Mouse (Mus musculus) midbrain, embryonic 12.5 days (tissue): Measurements from ENCODE around the gene Fkbp11. TPM values are rescaled to one million over a fixed set of nuclear protein-coding genes. Genes with fewer than 3 reads are reported as not detected.
"Not testable (repeated sequence)": the region's sequence is repeated elsewhere in the genome, so short reads cannot be mapped to it uniquely, and the experiment has no call there.

Source experiments
- ATAC-seq: fragments of 200-750 bp; cut with Nextera tagmentation; 2 replicates; pipeline ENCODE4 v1.8.0; 2017; ENCODE audit warnings: low read depth, moderate TSS enrichment, moderate library complexity; ENCODE audit not compliant: low FRiP score
- H3K27ac ChIP-seq: fragments of 300-500 bp; sonication (generic); replicated peaks from 2 replicates; pipeline ENCODE4 v1.5.1; 2016; ENCODE audit warnings: mild to moderate bottlenecking
- H3K27me3 ChIP-seq: fragments of 300-500 bp; sonication (generic); 2 replicates; pipeline ENCODE4 v1.6.1; 2016; ENCODE audit warnings: mild to moderate bottlenecking
- H3K36me3 ChIP-seq: fragments of 300-500 bp; sonication (generic); 2 replicates; pipeline ENCODE4 v1.6.1; 2016
- H3K4me1 ChIP-seq: fragments of 300-500 bp; sonication (generic); 2 replicates; pipeline ENCODE4 v1.6.1; 2016
- H3K4me2 ChIP-seq: fragments of 300-500 bp; sonication (generic); replicated peaks from 2 replicates; pipeline ENCODE4 v1.6.1; 2016; ENCODE audit warnings: mild to moderate bottlenecking, moderate library complexity
- H3K4me3 ChIP-seq: fragments of 300-500 bp; sonication (generic); 2 replicates; pipeline ENCODE4 v1.5.1; 2016; ENCODE audit warnings: mild to moderate bottlenecking
- H3K9ac ChIP-seq: fragments of 300-500 bp; sonication (generic); replicated peaks from 2 replicates; pipeline ENCODE4 v1.6.1; 2016; ENCODE audit warnings: mild to moderate bottlenecking, moderate library complexity
- H3K9me3 ChIP-seq: fragments of 300-500 bp; sonication (generic); 2 replicates; pipeline ENCODE4 v1.6.1; 2016; ENCODE audit warnings: mild to moderate bottlenecking
- WGBS: fragments of 180-500 bp; shearing (Covaris S2); methylation state at CpG from one replicate; pipeline ENCODE4 v1.1.7; 2016; 5-methylcytosine and 5-hydroxymethylcytosine counted together
- polyA plus RNA-seq: library from polyadenylated mRNA; unstranded; fragments of >200 nt; fragmentation: Nextera tagmentation; extraction: Ambion mirVana; gene quantifications from 2 replicates; pipeline ENCODE4 v1.2.1, GENCODE M21; 2016

The Fkbp11 gene
- polyA plus RNA-seq, 1 experiment from 2014 or later = 9.2 TPM

- peak; percentile 91 for ATAC-seq
- under 1% methylated on average over 57 of the region's 76 CpGs for WGBS
These were observed 34.9 kb upstream of the Fkbp11 start, which contains the start of gene Arf3 for GRCm38 (mm10) chr15:98762670-98763529. Arf3 (minus strand) TSS chr15:98763214.

GRCm38 (mm10) chr15:98762201-98762621 lies 34.2 kb upstream of the Fkbp11 start:
- peak overlapping the region; percentile 92 for H3K4me3 ChIP-seq
- ATAC-seq = peak; percentile 83
- H3K9ac ChIP-seq = peak overlapping the region; percentile 98
- H3K4me1 ChIP-seq = peaks cover 26% of the 10 kb centered on the region
- H3K27ac ChIP-seq = peak overlapping the region; percentile 90
- H3K4me2 ChIP-seq = peak overlapping the region; percentile 80
- H3K27me3 ChIP-seq = peaks cover 28% of the 10 kb centered on the region
- WGBS = under 1% methylated on average over 18 of the region's 24 CpGs
- peaks cover 15% of the 10 kb centered on the region for H3K36me3 ChIP-seq
- no peaks in the 10 kb centered on the region for H3K9me3 ChIP-seq

More at GRCm38 (mm10) chr15:98762670-98763529, 34.9 kb upstream of the Fkbp11 start, which contains the start of gene Arf3:
- peak within 1 kb of the TSS; percentile 92 for H3K4me3 ChIP-seq
- peak within 1 kb of the TSS; percentile 98 for H3K9ac ChIP-seq
- peak within 1 kb of the TSS; percentile 90 for H3K27ac ChIP-seq
- peaks cover 26% of the 10 kb centered on the region for H3K4me1 ChIP-seq
- H3K4me2 ChIP-seq = peak within 1 kb of the TSS; percentile 80
- H3K9me3 ChIP-seq = no peaks in the 10 kb centered on the region
- peaks cover 14% of the 10 kb centered on the region for H3K36me3 ChIP-seq
- peaks cover 31% of the 10 kb centered on the region for H3K27me3 ChIP-seq

GRCm38 (mm10) chr15:98754125-98754524 lies 26.1 kb upstream of the Fkbp11 start:
- Histone ChIP-seq H3K9me3 (no peaks in the 10 kb centered on the region), H3K27ac (no peak overlapping the region), H3K36me3 (peaks cover 12% of the 10 kb centered on the region), H3K27me3 (no peaks in the 10 kb centered on the region), H3K4me3 (no peak overlapping the region), H3K4me2 (no peak overlapping the region), H3K9ac (no peak overlapping the region), H3K4me1 (peaks cover 4% of the 10 kb centered on the region; the same call in 1 of the 2 replicates)
- ATAC-seq = no peak
- WGBS = 95% methylated on average over 2 of the region's 2 CpGs

- H3K4me3 ChIP-seq = no peak overlapping the region
- H3K9ac ChIP-seq = no peak overlapping the region
- no peak overlapping the region for H3K4me2 ChIP-seq
- H3K9me3 ChIP-seq = no peaks in the 10 kb centered on the region
- peaks cover 4% of the 10 kb centered on the region; the same call in 1 of the 2 replicates for H3K4me1 ChIP-seq
- WGBS = 61% methylated on average over 8 of the region's 8 CpGs
- no peaks in the 10 kb centered on the region for H3K27me3 ChIP-seq
- H3K27ac ChIP-seq = no peak overlapping the region
- no peak for ATAC-seq
- H3K36me3 ChIP-seq = peaks cover 8% of the 10 kb centered on the region
These were observed 25.0 kb upstream of the Fkbp11 start for GRCm38 (mm10) chr15:98753021-98753423.

GRCm38 (mm10) chr15:98749093-98749492 lies 21.1 kb upstream of the Fkbp11 start:
- no peak overlapping the region for H3K4me2 ChIP-seq
- H3K9me3 ChIP-seq = no peaks in the 10 kb centered on the region
- H3K27me3 ChIP-seq = no peaks in the 10 kb centered on the region
- ATAC-seq = no peak
- H3K4me1 ChIP-seq = peaks cover 4% of the 10 kb centered on the region; the same call in 1 of the 2 replicates
- H3K27ac ChIP-seq = no peak overlapping the region
- peaks cover 6% of the 10 kb centered on the region for H3K36me3 ChIP-seq
- no peak overlapping the region for H3K9ac ChIP-seq
- WGBS = 97% methylated on average over 2 of the region's 2 CpGs
- no peak overlapping the region for H3K4me3 ChIP-seq

GRCm38 (mm10) chr15:98747296-98747695 lies 19.3 kb upstream of the Fkbp11 start:
- no peaks in the 10 kb centered on the region for H3K9me3 ChIP-seq
- peaks cover 15% of the 10 kb centered on the region for H3K36me3 ChIP-seq
- H3K27me3 ChIP-seq = no peaks in the 10 kb centered on the region
- H3K9ac ChIP-seq = no peak overlapping the region
- no peak overlapping the region for H3K4me3 ChIP-seq
- no peak for ATAC-seq
- H3K4me2 ChIP-seq = no peak overlapping the region
- WGBS = 89% methylated on average over 6 of the region's 6 CpGs
- no peak overlapping the region for H3K27ac ChIP-seq
- H3K4me1 ChIP-seq = no peaks in the 10 kb centered on the region

GRCm38 (mm10) chr15:98746344-98746965 lies 18.5 kb upstream of the Fkbp11 start:
- no peaks in the 10 kb centered on the region for H3K27me3 ChIP-seq
- H3K9me3 ChIP-seq = no peaks in the 10 kb centered on the region
- peaks cover 22% of the 10 kb centered on the region for H3K36me3 ChIP-seq
- no peak for ATAC-seq
- no peak overlapping the region for H3K4me3 ChIP-seq
- no peak overlapping the region for H3K27ac ChIP-seq
- 89% methylated on average over 10 of the region's 10 CpGs for WGBS
- no peaks in the 10 kb centered on the region for H3K4me1 ChIP-seq
- H3K9ac ChIP-seq = no peak overlapping the region
- no peak overlapping the region for H3K4me2 ChIP-seq

GRCm38 (mm10) chr15:98743863-98744262 lies 15.9 kb upstream of the Fkbp11 start:
- H3K9me3 ChIP-seq, ATAC-seq, H3K4me3 ChIP-seq, H3K27me3 ChIP-seq, H3K27ac ChIP-seq, H3K9ac ChIP-seq, H3K4me1 ChIP-seq, H3K4me2 ChIP-seq: not testable (repeated sequence)
- 90% methylated on average over 3 of the region's 3 CpGs for WGBS
- H3K36me3 ChIP-seq = peaks cover 42% of the 10 kb centered on the region

GRCm38 (mm10) chr15:98742766-98743428 lies 14.9 kb upstream of the Fkbp11 start:
- Histone ChIP-seq H3K4me1 (no peaks in the 10 kb centered on the region), H3K27ac (no peak overlapping the region), H3K9ac (no peak overlapping the region), H3K4me3 (no peak overlapping the region), H3K27me3 (no peaks in the 10 kb centered on the region), H3K36me3 (peaks cover 51% of the 10 kb centered on the region), H3K9me3 (no peaks in the 10 kb centered on the region), H3K4me2 (no peak overlapping the region)
- no peak for ATAC-seq
- 90% methylated on average over 8 of the region's 8 CpGs for WGBS

- 92% methylated on average over 8 of the region's 8 CpGs for WGBS
- H3K4me3 ChIP-seq = no peak overlapping the region
- H3K36me3 ChIP-seq = peaks cover 75% of the 10 kb centered on the region
- H3K27ac ChIP-seq = no peak overlapping the region
- no peaks in the 10 kb centered on the region for H3K4me1 ChIP-seq
- H3K9ac ChIP-seq = no peak overlapping the region
- H3K4me2 ChIP-seq = no peak overlapping the region
- no peaks in the 10 kb centered on the region for H3K27me3 ChIP-seq
- no peak for ATAC-seq
- H3K9me3 ChIP-seq = no peaks in the 10 kb centered on the region
These were observed 12.2 kb upstream of the Fkbp11 start for GRCm38 (mm10) chr15:98740219-98740618.

GRCm38 (mm10) chr15:98738796-98739195 lies 10.8 kb upstream of the Fkbp11 start:
- Histone ChIP-seq H3K9ac (no peak overlapping the region), H3K4me2 (no peak overlapping the region), H3K27ac (no peak overlapping the region), H3K27me3 (no peaks in the 10 kb centered on the region), H3K9me3 (no peaks in the 10 kb centered on the region), H3K36me3 (peaks cover 77% of the 10 kb centered on the region), H3K4me3 (no peak overlapping the region), H3K4me1 (no peaks in the 10 kb centered on the region)
- ATAC-seq = no peak
- WGBS = 70% methylated on average over 4 of the region's 4 CpGs

GRCm38 (mm10) chr15:98737881-98738280 lies 9.9 kb upstream of the Fkbp11 start:
- H3K36me3 ChIP-seq = peaks cover 72% of the 10 kb centered on the region
- H3K27me3 ChIP-seq = no peaks in the 10 kb centered on the region
- H3K9me3 ChIP-seq = no peaks in the 10 kb centered on the region
- H3K4me3 ChIP-seq = no peak overlapping the region
- H3K9ac ChIP-seq = no peak overlapping the region
- H3K4me1 ChIP-seq = no peaks in the 10 kb centered on the region
- no peak overlapping the region for H3K4me2 ChIP-seq
- ATAC-seq = no peak
- H3K27ac ChIP-seq = no peak overlapping the region
